Mouse (Mus musculus) liver, postnatal 0 days (tissue): ENCODE measurements around the gene Zfp592. TPM values are rescaled to one million over a fixed set of nuclear protein-coding genes. Genes with fewer than 3 reads are reported as not detected.

Source experiments
- ATAC-seq: fragments of 200-750 bp; cut with Nextera tagmentation; 2 replicates; pipeline ENCODE4 v1.8.0; 2017; ENCODE audit warnings: mild to moderate bottlenecking, moderate library complexity
- DNase-seq: peaks from one replicate; pipeline ENCODE4 v3.0.0-alpha.2; 2016
- H3K27ac ChIP-seq: fragments of 300-500 bp; sonication (generic); 2 replicates; pipeline ENCODE4 v1.5.1; 2014; ENCODE audit warnings: antibody characterized with exemption, moderate library complexity, mild to moderate bottlenecking, low read depth
- H3K27me3 ChIP-seq: fragments of 300-500 bp; sonication (generic); 2 replicates; pipeline ENCODE4 v1.6.1; 2014; ENCODE audit warnings: low read length, control low read depth, mixed read lengths; ENCODE audit not compliant: insufficient read depth
- H3K36me3 ChIP-seq: fragments of 300-500 bp; sonication (generic); replicated peaks from 2 replicates; pipeline ENCODE4 v1.6.1; 2014; ENCODE audit warnings: mild to moderate bottlenecking, control low read depth, low read length, moderate library complexity, mixed read lengths; ENCODE audit not compliant: insufficient read depth
- H3K4me1 ChIP-seq: fragments of 300-500 bp; sonication (generic); 2 replicates; pipeline ENCODE4 v1.6.1; 2014; ENCODE audit warnings: antibody characterized with exemption, mild to moderate bottlenecking, control low read depth; ENCODE audit not compliant: insufficient read depth
- H3K4me2 ChIP-seq: fragments of 300-500 bp; sonication (generic); 2 replicates; pipeline ENCODE4 v1.6.1; 2014; ENCODE audit warnings: low read depth, mild to moderate bottlenecking, low read length, moderate library complexity, mixed read lengths
- H3K4me3 ChIP-seq: fragments of 300-500 bp; sonication (generic); 2 replicates; pipeline ENCODE4 v1.5.1; 2014; ENCODE audit warnings: low read depth, low read length
- H3K9ac ChIP-seq: fragments of 300-500 bp; sonication (generic); replicated peaks from 2 replicates; pipeline ENCODE4 v1.6.1; 2014; ENCODE audit warnings: mild to moderate bottlenecking, moderate library complexity
- H3K9me3 ChIP-seq: fragments of 300-500 bp; sonication (generic); 2 replicates; pipeline ENCODE4 v1.6.1; 2016; ENCODE audit warnings: mild to moderate bottlenecking, control low read depth, low read length, mixed read lengths
- CTCF ChIP-seq: sonication (generic); IDR thresholded peaks from 2 replicates; pipeline ENCODE4 v1.5.1; 2016; ENCODE audit warnings: antibody characterized with exemption, low read depth
- EP300 ChIP-seq: IDR thresholded peaks from 2 replicates; pipeline ENCODE4 v1.6.1; 2016; ENCODE audit warnings: antibody characterized with exemption, low read depth, mild to moderate bottlenecking
- WGBS: fragments of 180-500 bp; shearing (Covaris S2); extraction: QIAGEN DNeasy Blood & Tissue Kit; methylation state at CpG from one replicate; pipeline ENCODE4 v1.1.7; 2014; ENCODE audit not compliant: insufficient replicate concordance; 5-methylcytosine and 5-hydroxymethylcytosine counted together
- polyA plus RNA-seq: library from polyadenylated mRNA; unstranded; fragments of >200 nt; fragmentation: Nextera tagmentation; extraction: Ambion mirVana; gene quantifications from 2 replicates; pipeline ENCODE4 v1.2.1, GENCODE M21; 2015

Zfp592 gene
- 3.1 and 4.3 TPM in 2 replicates for polyA plus RNA-seq

DNA sequence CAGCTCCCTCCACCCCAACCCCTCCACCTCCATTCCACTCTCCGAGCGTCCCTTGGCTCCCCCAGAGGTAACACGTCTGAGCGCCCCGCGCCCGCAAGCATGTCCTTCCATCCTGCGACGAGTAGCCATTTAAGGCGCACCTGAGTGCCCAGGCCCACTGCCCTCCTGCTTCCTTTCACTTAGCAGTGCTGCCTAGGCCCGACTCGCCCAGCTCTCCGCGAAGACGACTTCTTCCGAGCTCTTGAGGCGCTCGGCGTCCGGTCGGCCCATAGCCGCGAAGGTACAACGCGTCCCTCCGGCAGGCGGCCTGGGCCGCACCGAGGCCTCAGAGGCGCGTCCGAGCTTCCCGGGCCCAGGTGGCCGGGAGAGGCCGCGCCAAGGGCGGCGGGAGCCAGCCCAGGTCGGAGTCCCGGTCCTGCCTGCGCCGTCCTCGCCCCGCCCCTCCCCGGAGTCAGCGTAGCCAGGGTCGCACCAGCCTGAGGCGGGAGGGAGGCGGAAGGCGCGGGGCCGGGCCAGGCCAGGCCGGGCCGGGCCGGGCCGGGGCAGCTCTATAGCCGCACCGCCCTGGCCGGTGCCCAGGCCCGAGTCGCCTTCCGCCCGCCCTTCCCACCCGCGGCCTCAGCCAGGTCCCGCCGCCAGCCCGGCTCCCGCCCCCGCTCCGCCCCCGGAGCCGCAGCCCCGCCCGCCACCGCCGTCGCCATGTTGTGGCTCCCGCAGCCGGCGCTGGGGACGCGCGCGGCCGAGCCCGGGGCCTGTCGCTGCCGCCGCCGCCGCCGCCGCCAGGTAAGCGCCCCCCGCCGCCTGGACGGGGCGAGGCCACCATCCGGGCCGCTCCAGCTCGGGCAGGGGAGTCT lies at the start of gene Zfp592:
TSS of gene Zfp592 (plus strand) at position 702 of the 854 bp plus-strand sequence.
- peak within 1 kb of the TSS; percentile 95 for H3K27ac ChIP-seq
- H3K9me3 ChIP-seq, result no peaks in the 10 kb centered on the region
- peak within 1 kb of the TSS; percentile 94 for H3K4me2 ChIP-seq
- DNase-seq, result peak; percentile 93
- H3K9ac ChIP-seq, result peak within 1 kb of the TSS; percentile 89
- peaks cover 43% of the 10 kb centered on the region for H3K4me1 ChIP-seq
- peak within 1 kb of the TSS; percentile 92 for H3K4me3 ChIP-seq
- under 1% methylated on average over 58 of the region's 102 CpGs for WGBS
- no peaks in the 10 kb centered on the region for H3K36me3 ChIP-seq
- TF ChIP-seq EP300 (no peak), CTCF (no peak)
- no peaks in the 10 kb centered on the region for H3K27me3 ChIP-seq
- peak; percentile 90 for ATAC-seq

- TF ChIP-seq CTCF (peak; percentile 21; the same call in 1 of the 2 replicates), EP300 (no peak)
- peak within 1 kb of the TSS; percentile 82 for H3K4me2 ChIP-seq
- peak within 1 kb of the TSS; percentile 82 for H3K9ac ChIP-seq
- 2% methylated on average over 44 of the region's 44 CpGs for WGBS
- H3K4me3 ChIP-seq, result peak within 1 kb of the TSS; percentile 83
- ATAC-seq (peak; percentile 100), DNase-seq (peak; percentile 94)
- H3K27me3 ChIP-seq, result no peaks in the 10 kb centered on the region
- H3K9me3 ChIP-seq, result no peaks in the 10 kb centered on the region
- peaks cover 10% of the 10 kb centered on the region for H3K4me1 ChIP-seq
- peak within 1 kb of the TSS; percentile 77 for H3K27ac ChIP-seq
- H3K36me3 ChIP-seq, result no peaks in the 10 kb centered on the region; the same call in 1 of the 2 replicates
These were observed 45.8 kb upstream of the Zfp592 start, which contains the start of gene Sec11a for GRCm38 (mm10) chr7:80947445-80948350. Sec11a (minus strand) TSS chr7:80947780.

GRCm38 (mm10) chr7:80951461-80951860 lies 42.0 kb upstream of the Zfp592 start:
- Histone ChIP-seq H3K9me3 (no peaks in the 10 kb centered on the region), H3K4me1 (peaks cover 4% of the 10 kb centered on the region), H3K27ac (0 out of 2 replicates have a peak overlapping the region, but pooled peaks have one; percentile 56), H3K27me3 (no peaks in the 10 kb centered on the region), H3K4me2 (no peak overlapping the region), H3K36me3 (no peaks in the 10 kb centered on the region), H3K9ac (no peak overlapping the region), H3K4me3 (no peak overlapping the region)
- 76% methylated on average over 4 of the region's 4 CpGs for WGBS
- ATAC-seq, result no peak
- no peak for TF ChIP-seq EP300
- TF ChIP-seq CTCF, result no peak
- DNase-seq, result no peak

DNA sequence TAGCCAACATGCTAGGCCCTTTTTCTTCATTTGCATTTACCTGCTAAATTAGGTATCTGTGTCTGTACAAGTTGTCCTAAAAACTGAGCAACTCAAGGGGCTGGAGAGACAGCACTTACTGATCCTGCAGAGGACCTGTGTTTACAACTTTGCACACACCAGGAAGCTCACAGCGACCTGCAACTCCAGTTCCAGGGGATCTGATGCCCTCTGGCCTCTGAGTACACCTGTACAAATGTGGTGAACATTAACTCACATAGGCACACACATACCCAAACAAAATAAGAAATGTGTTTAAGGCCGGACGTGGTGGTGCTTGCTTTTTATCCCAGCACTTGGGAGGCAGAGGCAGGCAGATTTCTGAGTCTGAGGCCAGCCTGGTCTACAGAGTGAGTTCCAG lies 41.3 kb upstream of the Zfp592 start:
- Histone ChIP-seq H3K4me3 (no peak overlapping the region), H3K36me3 (no peaks in the 10 kb centered on the region), H3K27me3 (no peaks in the 10 kb centered on the region), H3K4me2 (no peak overlapping the region), H3K9ac (no peak overlapping the region), H3K4me1 (peaks cover 2% of the 10 kb centered on the region; the same call in 1 of the 2 replicates), H3K27ac (no peak overlapping the region), H3K9me3 (no peaks in the 10 kb centered on the region)
- no peak for DNase-seq
- no peak for TF ChIP-seq CTCF
- no peak for TF ChIP-seq EP300
- no peak for ATAC-seq
- WGBS, result 49% methylated on average over 3 of the region's 3 CpGs

GRCm38 (mm10) chr7:80954251-80954650 lies 39.2 kb upstream of the Zfp592 start:
- DNase-seq, result no peak
- WGBS, result 72% methylated on average over 2 of the region's 2 CpGs
- peaks cover 2% of the 10 kb centered on the region; the same call in 1 of the 2 replicates for H3K4me1 ChIP-seq

More at GRCm38 (mm10) chr7:80954251-80954650, 39.2 kb upstream of the Zfp592 start:
- no peak overlapping the region for H3K27ac ChIP-seq
- TF ChIP-seq EP300 (no peak), CTCF (no peak)
- no peaks in the 10 kb centered on the region for H3K27me3 ChIP-seq
- H3K4me3 ChIP-seq, result no peak overlapping the region
- no peaks in the 10 kb centered on the region for H3K9me3 ChIP-seq
- no peaks in the 10 kb centered on the region for H3K36me3 ChIP-seq
- no peak for ATAC-seq
- no peak overlapping the region for H3K9ac ChIP-seq
- H3K4me2 ChIP-seq, result no peak overlapping the region
